Mouse (Mus musculus): ENCODE data around the gene Kif1bp.
"Not testable (repeated sequence)": the region's sequence is repeated elsewhere in the genome, so short reads cannot be mapped to it uniquely, and the experiment has no call there.

Kif1bp gene

GRCm38 (mm10) chr10:62578338-62579100 lies at the start of gene Kif1bp:
Gene Kif1bp (minus strand): TSS chr10:62578457.
- peak; percentile 94 for DNase-seq (ENCODE audit: low spot score)

- no peak for DNase-seq (ENCODE audit: low spot score)
Measured at GRCm38 (mm10) chr10:62604161-62604560, 25.9 kb upstream of the Kif1bp start.

- no peak for DNase-seq (ENCODE audit: low spot score)
Measured at GRCm38 (mm10) chr10:62603233-62604030, 25.2 kb upstream of the Kif1bp start.

DNA sequence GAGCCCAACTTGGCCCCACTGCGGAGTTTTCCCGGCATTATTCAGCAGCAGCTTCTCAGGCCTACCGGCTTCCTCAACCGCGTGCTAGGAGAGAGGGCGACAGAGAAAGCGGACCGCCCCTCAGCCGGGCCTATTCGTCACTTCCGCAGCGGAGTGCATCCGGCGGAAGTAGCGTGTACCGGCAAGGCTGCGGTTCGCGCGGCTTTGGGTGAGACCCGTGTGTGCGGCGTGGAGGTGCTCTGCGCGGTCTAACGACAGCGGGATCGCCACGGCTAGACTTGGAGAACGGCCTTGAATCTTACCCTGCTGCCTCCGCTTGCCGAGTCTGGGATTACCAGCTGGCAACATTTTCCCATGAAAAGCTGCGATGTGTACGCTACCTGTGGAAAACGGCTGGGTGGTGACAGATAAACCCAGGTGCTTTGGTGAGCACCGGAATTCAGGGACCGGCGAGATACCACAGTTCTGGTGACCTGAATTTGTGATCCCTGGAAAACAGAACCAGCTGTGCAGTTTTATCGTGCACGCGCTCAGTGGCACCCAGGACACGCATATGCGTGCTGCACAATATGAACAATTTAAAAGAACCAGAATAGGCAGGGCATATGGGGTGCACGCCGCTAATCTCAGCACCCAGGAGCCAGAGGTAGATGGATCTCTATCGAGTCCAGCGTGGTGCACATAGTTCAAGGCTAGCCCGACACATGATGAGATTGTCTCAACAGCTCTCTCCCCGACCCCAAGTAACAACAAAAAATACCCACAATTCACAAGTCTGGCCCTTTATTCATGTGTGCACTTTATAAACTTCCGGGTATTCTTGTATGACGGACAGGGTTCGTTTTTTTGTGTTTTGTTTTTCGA lies 24.2 kb upstream of the Kif1bp start, which contains the start of gene Ddx21:
Gene Ddx21 (minus strand): TSS at position 105 of the 864 bp plus-strand sequence.
- DNase-seq (ENCODE audit: low spot score), result peak; percentile 86

- no peak for DNase-seq (ENCODE audit: low spot score)
Measured at GRCm38 (mm10) chr10:62601833-62602176, 23.5 kb upstream of the Kif1bp start.

DNA sequence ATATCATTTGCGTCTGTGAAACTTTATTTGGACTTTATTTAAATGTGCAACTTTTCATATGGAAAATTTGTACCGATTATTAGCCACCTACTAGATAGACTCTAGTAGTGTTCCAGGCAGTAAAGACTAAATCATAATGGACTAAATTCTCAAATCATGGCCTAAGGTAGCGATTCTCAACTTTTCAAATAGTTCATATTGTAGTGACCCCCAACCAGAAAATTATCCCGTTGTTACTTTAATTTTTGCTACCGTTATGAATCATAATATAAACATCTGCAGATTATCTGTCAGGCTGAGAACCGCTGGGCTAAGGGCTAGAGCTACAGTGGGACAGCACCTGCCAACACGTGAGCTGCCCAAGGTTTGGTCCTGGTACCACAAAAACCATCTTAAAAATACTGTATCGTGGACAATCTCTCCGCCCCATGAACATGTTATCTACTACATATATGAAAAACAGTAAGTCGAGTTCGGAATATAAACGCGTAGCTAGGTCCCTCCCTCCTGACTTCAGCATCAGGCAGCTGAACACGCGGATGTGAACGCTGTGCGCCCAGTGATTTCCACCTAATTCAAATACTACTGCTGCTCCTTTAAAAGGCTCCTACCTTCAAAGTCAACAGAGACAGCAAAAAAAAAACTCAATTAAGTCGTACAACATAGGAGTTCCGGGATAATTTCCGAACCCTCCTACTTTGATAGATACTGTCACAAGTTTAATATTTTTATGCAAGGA lies 23.0 kb upstream of the Kif1bp start:
- DNase-seq (ENCODE audit: low spot score), result no peak

DNA sequence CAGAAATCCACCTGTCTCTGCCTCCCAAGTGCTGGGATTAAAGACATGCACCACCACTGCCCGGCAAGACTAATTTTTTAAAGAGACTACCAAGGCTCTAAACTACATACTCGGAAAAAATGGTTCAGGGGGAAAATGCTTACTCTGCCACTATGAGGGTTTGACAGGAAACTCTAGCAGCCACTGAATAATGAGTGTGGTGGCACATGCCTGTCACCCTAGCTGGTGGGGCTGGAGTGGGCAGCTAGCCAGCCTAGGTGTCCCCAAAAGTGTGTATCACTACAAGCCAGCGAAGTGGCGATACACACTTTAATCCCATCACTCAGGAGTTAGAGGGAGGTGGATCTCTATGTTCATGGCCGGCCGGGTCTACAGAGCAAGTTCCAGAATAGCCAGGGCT lies 21.8 kb upstream of the Kif1bp start:
- DNase-seq (ENCODE audit: low spot score), result no peak

DNA sequence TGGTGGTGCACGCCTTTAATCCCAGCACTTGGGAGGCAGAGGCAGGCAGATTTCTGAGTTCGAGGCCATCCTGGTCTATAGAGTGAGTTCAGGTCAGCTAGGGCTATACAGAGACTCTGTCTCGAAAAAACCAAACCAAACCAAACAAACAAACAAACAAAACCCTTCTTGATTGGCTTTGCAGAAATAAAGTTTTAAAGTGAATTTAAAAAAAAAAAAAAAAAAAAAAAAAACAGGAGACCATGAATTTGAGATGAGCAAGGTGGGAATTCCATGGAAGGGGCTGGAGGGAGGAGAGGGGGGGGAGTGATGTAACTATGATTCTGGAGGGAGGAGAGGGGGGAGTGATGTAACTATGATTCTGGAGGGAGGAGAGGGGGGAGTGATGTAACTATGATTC lies 21.1 kb upstream of the Kif1bp start:
- DNase-seq (ENCODE audit: low spot score), result not testable (repeated sequence)

- DNase-seq (ENCODE audit: low spot score), result no peak
Measured at GRCm38 (mm10) chr10:62592496-62592895, 14.2 kb upstream of the Kif1bp start.

- DNase-seq (ENCODE audit: low spot score), result peak; percentile 66
Measured at GRCm38 (mm10) chr10:62590200-62590599, 11.9 kb upstream of the Kif1bp start.

DNA sequence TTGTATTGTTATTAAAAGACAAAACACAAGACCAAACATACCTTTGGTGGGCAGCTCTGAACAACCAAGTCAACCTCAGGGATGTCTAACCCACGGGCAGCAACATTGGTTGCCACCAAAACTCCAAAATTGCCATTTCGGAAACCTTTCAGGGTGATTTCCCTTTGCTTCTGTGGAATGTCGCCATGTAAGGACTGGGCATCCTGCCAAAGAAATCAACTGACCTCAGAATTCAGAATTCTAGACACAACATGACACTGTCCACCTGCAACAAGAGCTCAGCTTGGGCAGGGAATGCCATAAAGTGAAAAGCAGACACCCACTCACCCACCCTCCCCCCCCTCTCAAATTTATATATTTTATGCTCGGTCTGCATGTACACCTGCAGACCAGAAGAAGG lies 10.4 kb upstream of the Kif1bp start:
- DNase-seq (ENCODE audit: low spot score), result peak; percentile 31

DNA sequence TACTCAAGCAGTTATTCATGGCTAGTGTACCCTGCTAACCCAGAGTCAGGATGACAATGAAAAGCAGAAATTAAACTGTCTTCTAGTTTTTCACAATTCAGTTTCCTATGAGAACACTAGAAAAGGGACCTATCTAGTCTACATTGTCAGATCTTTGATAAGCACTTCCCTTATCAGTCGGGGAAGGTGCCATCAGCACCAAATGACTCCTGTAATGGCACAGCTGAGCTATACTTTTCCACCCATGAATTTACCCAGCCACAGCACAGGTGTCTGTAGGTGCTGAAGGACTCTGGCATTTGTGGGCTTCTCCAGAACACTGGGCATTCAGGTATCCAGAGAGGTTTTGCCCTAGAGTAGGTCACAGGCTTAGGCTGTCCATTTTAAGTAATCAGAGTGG lies 5.0 kb upstream of the Kif1bp start:
- no peak for DNase-seq (ENCODE audit: low spot score)

- DNase-seq (ENCODE audit: low spot score), result no peak
Measured at GRCm38 (mm10) chr10:62582701-62583100, 4.4 kb upstream of the Kif1bp start.

- DNase-seq (ENCODE audit: low spot score), result no peak
Measured at GRCm38 (mm10) chr10:62582263-62582662, 4.0 kb upstream of the Kif1bp start.

DNA sequence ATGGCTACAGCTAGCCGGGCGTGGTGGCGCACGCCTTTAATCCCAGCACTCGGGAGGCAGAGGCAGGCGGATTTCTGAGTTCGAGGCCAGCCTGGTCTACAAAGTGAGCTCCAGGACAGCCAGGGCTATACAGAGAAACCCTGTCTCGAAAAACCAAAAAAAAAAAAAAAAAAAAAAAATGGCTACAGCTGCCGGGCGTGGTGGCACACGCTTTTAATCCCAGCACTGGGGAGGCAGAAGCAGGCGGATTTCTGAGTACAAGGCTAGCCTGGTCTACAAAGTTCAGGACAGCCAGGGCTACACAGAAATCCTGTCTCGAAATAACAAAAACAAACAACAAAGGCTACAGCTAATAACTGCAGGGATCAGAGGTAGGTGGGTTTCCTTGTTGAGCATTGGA lies 872 bp upstream of the Kif1bp start:
- DNase-seq (ENCODE audit: low spot score), result not testable (repeated sequence)

DNA sequence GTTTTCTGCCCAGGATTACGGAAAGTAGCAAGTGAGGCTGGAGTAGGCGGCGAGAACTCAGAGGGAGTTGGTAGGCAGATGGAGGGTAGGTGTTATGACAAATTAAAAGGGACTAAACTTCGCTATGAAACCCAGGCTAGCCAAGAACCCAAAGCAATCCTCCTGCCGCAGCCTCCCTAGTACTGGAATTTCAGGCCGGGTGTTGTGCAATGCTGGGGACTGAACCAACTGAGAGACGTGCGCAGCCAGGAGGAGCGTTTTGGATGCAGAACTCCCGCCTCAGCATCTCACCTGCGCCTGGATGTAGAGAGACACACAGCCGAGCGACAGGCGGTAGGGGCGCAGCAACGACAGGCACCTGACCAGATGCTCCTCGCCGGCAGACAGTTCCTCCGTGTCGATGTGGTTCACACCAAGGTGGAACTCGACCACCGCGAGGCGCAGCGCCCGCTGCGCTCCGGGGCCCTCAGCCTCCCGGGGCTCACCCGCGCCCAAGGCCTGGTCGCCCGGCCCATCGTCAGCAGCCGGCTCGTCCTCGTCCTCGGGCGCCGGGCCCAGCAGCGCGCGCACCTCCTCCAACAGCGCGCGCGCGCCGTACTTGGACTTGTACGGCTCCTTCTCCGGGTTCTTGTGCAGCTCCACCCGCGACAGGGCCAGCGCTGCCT lies 452 bp downstream of the Kif1bp start:
- no peak for DNase-seq (ENCODE audit: low spot score)

GRCm38 (mm10) chr10:62575001-62575400 lies 3.3 kb downstream of the Kif1bp start:
- no peak for DNase-seq (ENCODE audit: low spot score)

GRCm38 (mm10) chr10:62570126-62570871 lies 8.0 kb downstream of the Kif1bp start:
- no peak for DNase-seq (ENCODE audit: low spot score)

DNA sequence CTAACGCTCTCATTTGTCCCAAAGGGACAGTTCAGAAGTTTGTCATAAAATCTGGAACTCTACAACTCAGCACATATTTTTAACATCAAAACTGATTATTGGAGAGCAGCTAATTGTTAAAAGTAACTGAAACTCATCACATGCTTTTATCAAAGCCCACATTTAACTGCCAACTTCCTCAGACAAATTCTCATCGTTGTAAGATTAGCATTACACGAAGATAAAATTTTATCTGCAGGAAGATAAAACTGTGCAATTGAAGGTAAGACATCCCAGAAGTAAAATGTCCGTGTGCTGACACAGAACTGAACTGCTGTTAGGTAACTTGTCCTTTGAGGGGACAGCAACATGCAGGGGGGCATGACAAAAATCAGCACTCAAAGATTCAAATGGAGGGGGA lies 9.4 kb downstream of the Kif1bp start:
- DNase-seq (ENCODE audit: low spot score), result no peak

DNA sequence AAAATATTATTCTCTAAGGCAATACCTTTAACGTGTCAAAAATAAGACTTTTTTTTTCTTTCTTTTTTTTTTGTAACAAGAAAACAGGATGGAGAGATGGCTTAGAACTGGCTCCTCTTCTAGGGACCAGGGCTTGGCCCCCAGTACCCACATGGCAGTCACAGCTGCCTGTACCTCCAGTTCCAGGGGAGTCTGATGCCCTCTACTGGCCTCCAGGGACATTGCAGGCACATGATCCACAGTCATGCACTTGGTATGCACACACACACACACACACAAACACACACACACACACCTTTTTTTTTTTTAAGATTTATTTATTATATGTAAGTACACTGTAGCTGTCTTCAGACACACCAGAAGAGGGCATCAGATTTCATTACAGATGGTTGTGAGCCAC lies 20.5 kb downstream of the Kif1bp start:
- no peak for DNase-seq (ENCODE audit: low spot score)

DNA sequence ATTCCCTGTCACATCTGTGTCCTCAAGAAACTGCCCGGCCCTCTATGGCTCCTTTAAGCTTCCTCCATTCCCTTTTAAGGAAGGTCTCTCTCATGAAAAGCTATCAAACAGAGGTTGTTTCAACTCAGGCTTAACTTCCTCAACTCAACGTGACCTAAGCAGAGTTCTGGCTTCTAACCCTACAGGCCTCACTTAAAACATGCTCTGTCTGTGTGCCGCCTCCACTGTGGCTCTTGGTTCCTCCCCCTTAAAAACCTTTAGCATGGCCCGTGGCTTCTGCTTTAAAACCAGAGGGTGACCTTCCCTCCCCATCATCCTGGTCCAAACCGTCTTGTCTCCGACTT lies 21.7 kb downstream of the Kif1bp start:
- no peak for DNase-seq (ENCODE audit: low spot score)

Data from ovary, postnatal 36 days (tissue).